Mouse (Mus musculus) naive thymus-derived CD4-positive, alpha-beta T cell, adult 5 months (primary cell): ENCODE data around the gene Prex1. TPM values are rescaled to one million over a fixed set of nuclear protein-coding genes. Genes with fewer than 3 reads are reported as not detected.

Source experiments
- polyA plus RNA-seq: library from polyadenylated mRNA; unstranded; fragments of 100-300 nt; shearing (Covaris generic); gene quantifications from one replicate; pipeline ENCODE4 v1.2.1, GENCODE M21; 2017

The Prex1 gene
- polyA plus RNA-seq = 162 TPM

DNA sequence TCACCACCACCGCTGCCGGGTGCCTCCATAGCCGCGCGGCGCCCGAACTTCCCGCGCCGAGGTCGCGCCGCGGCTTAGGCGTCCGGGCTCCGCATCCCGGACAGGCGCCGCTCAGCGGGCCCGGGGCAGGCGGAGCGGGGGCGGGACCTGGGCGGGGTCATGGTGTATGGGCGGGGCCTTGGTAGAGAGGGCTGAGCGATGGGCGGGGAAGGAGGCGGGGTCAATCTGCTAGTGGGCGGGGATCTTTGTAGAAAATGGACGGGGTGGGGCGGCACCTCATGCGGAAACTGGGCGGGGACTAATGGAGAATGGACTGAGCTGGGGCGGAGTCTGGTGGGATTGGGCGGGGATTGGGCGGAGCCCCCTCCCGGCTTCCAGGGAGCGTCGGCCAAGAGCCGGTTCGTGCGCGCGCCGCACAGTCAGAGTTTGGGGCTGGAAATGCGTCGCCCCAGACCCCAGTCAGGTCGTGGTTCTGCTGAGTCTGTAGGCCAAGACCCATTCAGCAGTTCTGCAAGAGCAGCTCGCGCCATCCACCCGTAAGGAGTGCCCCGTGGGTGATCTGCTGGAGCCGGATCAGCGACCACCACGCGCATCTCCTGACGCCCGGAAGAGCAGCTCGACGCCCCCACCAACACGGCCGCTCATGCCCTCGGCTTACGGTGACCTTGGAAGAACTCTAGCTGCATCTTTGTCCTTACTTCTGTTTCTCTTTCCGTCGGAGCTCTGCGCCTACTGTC, at the start of gene Prex1:
Gene Prex1 (minus strand): TSS at position 143 of the 737 bp plus-strand sequence.

Other genes starting within 250 kb of the Prex1 start
- gene Trp53rkb, start 78.7 kb upstream of the Prex1 start, polyA plus RNA-seq = 3.9 TPM
- 29.6 TPM for gene Arfgef2, start 91.8 kb upstream of the Prex1 start, polyA plus RNA-seq
- 127 TPM for gene Cse1l, start 192.2 kb upstream of the Prex1 start, polyA plus RNA-seq